Mouse (Mus musculus) intestine, postnatal 0 days (tissue): ENCODE results near the gene 1700029F12Rik. TPM values are rescaled to one million over a fixed set of nuclear protein-coding genes. Genes with fewer than 3 reads are reported as not detected.

ENCODE experiments used
- ATAC-seq: fragments of 200-750 bp; cut with Nextera tagmentation; 2 replicates; pipeline ENCODE4 v1.8.0; 2017; ENCODE audit warnings: mild to moderate bottlenecking, moderate TSS enrichment, moderate library complexity
- H3K27ac ChIP-seq: fragments of 300-500 bp; sonication (generic); 2 replicates; pipeline ENCODE4 v1.5.1; 2014; ENCODE audit warnings: mild to moderate bottlenecking, low read depth, low read length, moderate library complexity
- H3K27me3 ChIP-seq: fragments of 300-500 bp; sonication (generic); replicated peaks from 2 replicates; pipeline ENCODE4 v1.6.1; 2014; ENCODE audit warnings: low read length, mixed read lengths; ENCODE audit not compliant: control insufficient read depth, insufficient read depth
- H3K36me3 ChIP-seq: fragments of 300-500 bp; sonication (generic); 2 replicates; pipeline ENCODE4 v1.6.1; 2014; ENCODE audit warnings: mild to moderate bottlenecking, moderate library complexity; ENCODE audit not compliant: control insufficient read depth, insufficient read depth
- H3K4me1 ChIP-seq: fragments of 300-500 bp; sonication (generic); replicated peaks from 2 replicates; pipeline ENCODE4 v1.6.1; 2014; ENCODE audit warnings: antibody characterized with exemption, low read length, mixed read lengths; ENCODE audit not compliant: control insufficient read depth, insufficient read depth
- H3K4me2 ChIP-seq: fragments of 300-500 bp; sonication (generic); replicated peaks from 2 replicates; pipeline ENCODE4 v1.6.1; 2014; ENCODE audit warnings: low read depth, mild to moderate bottlenecking, moderate library complexity
- H3K4me3 ChIP-seq: fragments of 300-500 bp; sonication (generic); 2 replicates; pipeline ENCODE4 v1.5.1; 2014; ENCODE audit warnings: low read depth, low read length
- H3K9ac ChIP-seq: fragments of 300-500 bp; sonication (generic); 2 replicates; pipeline ENCODE4 v1.6.1; 2014; ENCODE audit warnings: mild to moderate bottlenecking, low read depth, low read length
- H3K9me3 ChIP-seq: fragments of 300-500 bp; sonication (generic); 2 replicates; pipeline ENCODE4 v1.6.1; 2016; ENCODE audit warnings: mixed run types; ENCODE audit not compliant: control insufficient read depth
- CTCF ChIP-seq: sonication (generic); IDR thresholded peaks from 2 replicates; pipeline ENCODE4 v1.5.1; 2016; ENCODE audit warnings: low read depth, mild to moderate bottlenecking, control low read depth, antibody characterized with exemption, moderate library complexity
- WGBS: fragments of 180-500 bp; shearing (Covaris S2); extraction: QIAGEN DNeasy Blood & Tissue Kit; methylation state at CpG from one replicate; pipeline ENCODE4 v1.1.7; 2014; 5-methylcytosine and 5-hydroxymethylcytosine counted together
- polyA plus RNA-seq: library from polyadenylated mRNA; unstranded; fragments of >200 nt; fragmentation: Nextera tagmentation; extraction: Ambion mirVana; gene quantifications from 2 replicates; pipeline ENCODE4 v1.2.1, GENCODE M21; 2015

The 1700029F12Rik gene
- polyA plus RNA-seq, 1 experiment from 2014 or later: not detected

DNA sequence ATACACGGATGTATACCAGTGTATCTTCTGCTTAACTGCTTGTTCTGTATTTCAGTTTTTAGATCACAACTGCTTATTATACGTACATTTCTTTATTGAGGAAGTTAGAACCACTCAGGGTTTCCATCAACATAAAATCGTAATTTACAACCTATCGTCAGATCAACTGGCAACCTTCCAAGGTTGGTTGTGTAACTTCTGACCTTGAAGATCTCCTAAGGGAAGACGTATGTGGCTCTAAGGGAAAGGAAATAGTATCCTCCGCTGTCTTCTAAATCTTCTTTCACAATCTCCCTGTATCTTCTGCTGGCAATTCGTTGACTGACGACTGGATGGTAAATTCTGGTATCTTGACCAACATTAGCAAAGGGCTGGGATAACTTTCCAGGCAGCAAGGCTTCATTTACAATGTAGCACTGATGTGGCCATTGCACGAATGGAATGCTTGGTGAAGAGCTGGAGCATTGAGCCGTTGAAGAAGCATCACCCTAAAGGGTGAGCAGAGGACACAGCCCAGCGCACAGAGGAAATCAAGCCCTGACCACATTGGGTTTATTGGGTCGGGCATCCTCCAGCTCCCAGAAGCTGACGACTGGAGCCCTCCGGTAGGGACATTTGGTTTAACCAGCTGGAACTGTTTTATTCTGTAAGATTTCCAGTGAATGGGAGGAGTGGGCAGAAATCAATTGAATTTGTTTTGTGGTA is 43.4 kb downstream of the 1700029F12Rik start:
- Histone ChIP-seq H3K27me3 (no peaks in the 10 kb centered on the region), H3K9me3 (no peaks in the 10 kb centered on the region), H3K4me3 (no peak overlapping the region), H3K9ac (no peak overlapping the region), H3K36me3 (no peaks in the 10 kb centered on the region), H3K4me1 (no peaks in the 10 kb centered on the region), H3K27ac (no peak overlapping the region), H3K4me2 (no peak overlapping the region)
- 56% methylated on average over 14 of the region's 14 CpGs for WGBS
- peak; percentile 71 for ATAC-seq
- TF ChIP-seq CTCF: no peak

DNA sequence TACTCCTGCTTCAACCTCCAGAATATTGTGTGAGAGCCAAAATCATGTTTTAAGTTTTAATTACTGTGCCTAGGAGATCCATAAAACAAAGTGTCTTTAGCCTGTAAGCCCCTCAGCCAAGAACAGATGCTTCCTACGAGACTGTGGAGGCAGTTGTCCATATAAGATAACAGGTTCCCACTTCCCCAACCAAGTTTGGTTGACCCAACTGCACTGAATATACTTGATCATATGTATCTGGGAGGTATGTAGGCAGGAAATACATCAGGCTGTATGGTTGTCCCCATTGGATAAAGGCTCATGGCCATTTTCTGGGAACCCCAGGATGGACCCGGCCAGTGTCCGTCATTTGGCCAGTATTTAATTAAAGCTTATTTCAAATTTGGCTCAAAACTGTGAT is 44.1 kb downstream of the 1700029F12Rik start:
- Histone ChIP-seq H3K27me3 (no peaks in the 10 kb centered on the region), H3K9me3 (no peaks in the 10 kb centered on the region), H3K4me3 (no peak overlapping the region), H3K4me2 (no peak overlapping the region), H3K9ac (no peak overlapping the region), H3K36me3 (no peaks in the 10 kb centered on the region), H3K27ac (no peak overlapping the region), H3K4me1 (no peaks in the 10 kb centered on the region)
- TF ChIP-seq CTCF: no peak
- WGBS: 88% methylated on average over 3 of the region's 3 CpGs
- ATAC-seq: no peak; the same call in 1 of the 2 replicates

DNA sequence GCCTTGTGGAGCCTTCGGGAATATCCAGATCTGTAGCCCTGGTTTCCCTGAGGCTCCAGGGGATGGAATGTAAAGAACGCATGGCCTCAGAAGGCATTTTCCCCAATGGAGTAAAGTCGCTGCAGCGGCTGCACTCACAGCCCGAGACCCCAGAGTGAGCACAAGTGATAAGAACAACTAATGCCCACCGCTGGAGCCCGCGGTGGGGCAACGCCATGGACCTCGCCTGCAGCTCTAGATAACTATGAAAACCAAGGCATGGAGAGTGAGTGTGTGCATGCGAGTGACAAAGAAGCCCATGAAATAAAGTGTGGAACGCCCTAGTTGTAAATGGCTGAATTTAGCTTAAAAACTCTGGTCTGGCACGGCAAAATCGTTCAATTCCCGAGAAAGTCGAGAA is 45.0 kb downstream of the 1700029F12Rik start:
- no peak for TF ChIP-seq CTCF
- Histone ChIP-seq H3K27me3 (no peaks in the 10 kb centered on the region), H3K4me3 (no peak overlapping the region), H3K9me3 (no peaks in the 10 kb centered on the region), H3K4me1 (no peaks in the 10 kb centered on the region), H3K9ac (no peak overlapping the region), H3K27ac (no peak overlapping the region), H3K4me2 (no peak overlapping the region), H3K36me3 (no peaks in the 10 kb centered on the region)
- no peak for ATAC-seq
- 92% methylated on average over 16 of the region's 16 CpGs for WGBS

- no peak for TF ChIP-seq CTCF
- H3K27me3 ChIP-seq: no peaks in the 10 kb centered on the region
- H3K9me3 ChIP-seq: no peaks in the 10 kb centered on the region
- H3K9ac ChIP-seq: no peak overlapping the region
- H3K4me3 ChIP-seq: no peak overlapping the region
- H3K4me2 ChIP-seq: no peak overlapping the region
- WGBS: 58% methylated on average over 12 of the region's 12 CpGs
- H3K27ac ChIP-seq: no peak overlapping the region
- H3K36me3 ChIP-seq: no peaks in the 10 kb centered on the region
- 0 out of 2 replicates have a peak, but pooled peaks cover 5% of the 10 kb centered on the region for H3K4me1 ChIP-seq
- ATAC-seq: no peak
Measured at GRCm38 (mm10) chr13:96985599-96986275, 48.4 kb downstream of the 1700029F12Rik start.

- no peak overlapping the region for H3K27ac ChIP-seq
- H3K4me1 ChIP-seq: 0 out of 2 replicates have a peak, but pooled peaks cover 5% of the 10 kb centered on the region
- H3K9me3 ChIP-seq: no peaks in the 10 kb centered on the region
- TF ChIP-seq CTCF: no peak
- ATAC-seq: no peak
- no peak overlapping the region for H3K9ac ChIP-seq
- H3K4me3 ChIP-seq: no peak overlapping the region
- no peaks in the 10 kb centered on the region for H3K36me3 ChIP-seq
- WGBS: 75% methylated on average over 5 of the region's 5 CpGs
- H3K4me2 ChIP-seq: no peak overlapping the region
- H3K27me3 ChIP-seq: no peaks in the 10 kb centered on the region
Measured at GRCm38 (mm10) chr13:96984688-96985087, 49.5 kb downstream of the 1700029F12Rik start.

DNA sequence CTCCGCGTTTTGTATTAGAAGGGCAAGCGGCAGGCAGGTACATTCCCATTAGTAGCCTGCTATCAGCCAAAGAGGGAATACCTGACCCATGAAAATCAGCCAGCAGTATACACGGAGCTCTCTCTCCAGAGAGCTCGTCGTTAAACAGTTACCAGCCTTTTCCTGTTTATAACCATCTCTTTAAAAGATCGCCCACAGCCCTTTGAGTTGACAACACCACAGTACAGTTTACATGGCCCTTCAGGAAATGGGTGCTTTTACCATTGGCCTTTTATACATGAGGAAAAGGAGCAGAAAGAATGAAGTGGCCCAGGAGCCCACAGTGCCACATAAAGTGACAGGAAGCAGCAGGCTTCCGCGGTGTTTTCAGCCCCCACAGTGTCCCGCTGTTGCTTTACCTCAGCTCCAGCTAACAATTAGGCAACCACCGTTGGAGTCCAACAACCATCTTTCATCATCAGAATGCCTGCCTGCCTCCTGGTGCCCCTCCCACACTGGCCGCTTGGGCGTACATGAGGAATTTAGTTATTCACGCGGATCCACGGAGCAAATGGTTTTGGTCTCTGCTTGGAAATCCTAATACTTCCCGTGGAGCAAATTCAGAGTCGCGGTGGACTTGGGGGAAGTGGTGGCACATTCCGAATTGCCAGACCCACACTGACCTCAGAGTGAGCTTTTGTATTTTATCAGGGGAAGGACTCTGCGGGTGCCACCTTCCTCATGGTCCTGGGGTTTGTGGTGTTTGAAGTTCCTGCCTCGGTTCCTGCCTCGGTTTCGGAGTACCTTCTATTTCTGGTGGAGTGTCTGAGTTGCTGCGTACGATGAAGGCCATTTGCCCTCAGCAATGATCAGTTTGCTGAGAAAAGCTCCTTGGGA is 50.7 kb downstream of the 1700029F12Rik start:
- Histone ChIP-seq H3K9me3 (no peaks in the 10 kb centered on the region), H3K4me1 (0 out of 2 replicates have a peak, but pooled peaks cover 5% of the 10 kb centered on the region), H3K4me2 (peak overlapping the region; percentile 38), H3K4me3 (no peak overlapping the region; the same call in 1 of the 2 replicates), H3K36me3 (no peaks in the 10 kb centered on the region), H3K27ac (no peak overlapping the region; the same call in 1 of the 2 replicates), H3K9ac (no peak overlapping the region), H3K27me3 (no peaks in the 10 kb centered on the region)
- no peak for ATAC-seq
- no peak for TF ChIP-seq CTCF
- 52% methylated on average over 26 of the region's 26 CpGs for WGBS
